14 mouse cellular contexts compared by ENCODE assay signal in genomic region chr11:97535308-97535630, GRCm38 (mm10). TPM values are rescaled to one million over a fixed set of nuclear protein-coding genes. Genes with fewer than 3 reads are reported as not detected.
DNase-seq lines count a peak whose midpoint lies in the region; ATAC-seq and TF ChIP-seq lines count a peak whose summit lies in the region.
"Had no signal": no experiment of that assay in that cellular context is flagged by ENCODE, and none has a peak within 500 bp of the region (broad histone marks: within the 10 kb centered on the region; RNA-seq: fewer than 3 reads in every experiment).

No protein-coding gene starts in this region.

- TF ChIP-seq POLR2A in cerebellum, adult 2 months (IDR thresholded peaks at IDR 0.05; ENCODE audit: borderline replicate concordance, insufficient read depth, low read length), result no peak

- no peaks in the 10 kb centered on the region for H3K9me3 ChIP-seq in embryonic facial prominence, embryonic 11.5 days (replicated peaks; ENCODE audit: control insufficient read depth, low read length)
- no peaks in the 10 kb centered on the region for H3K9me3 ChIP-seq in limb, embryonic 10.5 days (replicated peaks)

- no peak for TF ChIP-seq CTCF in cerebellum, adult 2 months (IDR thresholded peaks at IDR 0.05; ENCODE audit: borderline replicate concordance, insufficient read depth, low read depth, low read length)
- no peak for TF ChIP-seq CTCF in layer of hippocampus, adult 2 months (conservative IDR thresholded peaks at IDR 0.05)

- no peak for DNase-seq in cerebellum, adult 2 months
- DNase-seq in cerebellum, postnatal 4 days (ENCODE audit: low spot score in 2 of 2), result no peak
- no peak for DNase-seq in layer of hippocampus, adult 2 months (ENCODE audit: low spot score in 2 of 2)
- DNase-seq in layer of hippocampus, adult 11-12 months (ENCODE audit: low spot score), result no peak
- DNase-seq in embryonic facial prominence, embryonic 11.5 days (ENCODE audit: low spot score), result no peak
- no peak for DNase-seq in limb, embryonic 10.5 days (ENCODE audit: low spot score)
- DNase-seq in spleen, postnatal 14 days (ENCODE audit: low spot score in 2 of 2), result no peak
- DNase-seq: adrenal gland, adult 8-10 months; kidney, postnatal 25 days had no signal

- H3K4me1 ChIP-seq in cerebellum, adult 2 months (ENCODE audit: control insufficient read depth, insufficient read depth, low read length), result peaks cover 50% of the 10 kb centered on the region
- H3K4me1 ChIP-seq in embryonic facial prominence, embryonic 11.5 days (ENCODE audit: control insufficient read depth, insufficient read depth, low read length), result peaks cover 19% of the 10 kb centered on the region
- H3K4me1 ChIP-seq in limb, embryonic 10.5 days, result peaks cover 54% of the 10 kb centered on the region

- H3K27me3 ChIP-seq in cerebellum, adult 2 months (ENCODE audit: control insufficient read depth, insufficient read depth, low read length), result no peaks in the 10 kb centered on the region
- H3K27me3 ChIP-seq in embryonic facial prominence, embryonic 11.5 days (ENCODE audit: control insufficient read depth, insufficient read depth, low read length), result peaks cover 62% of the 10 kb centered on the region
- H3K27me3 ChIP-seq in limb, embryonic 10.5 days (ENCODE audit: low read depth, poor library complexity, severe bottlenecking), result peaks cover 98% of the 10 kb centered on the region

- no peak for ATAC-seq in embryonic facial prominence, embryonic 11.5 days (replicated peaks; ENCODE audit: insufficient number of reproducible peaks, low FRiP score, low TSS enrichment, low read depth)
- no peak for ATAC-seq in cerebellum, adult (ENCODE audit: insufficient number of reproducible peaks, low FRiP score, low TSS enrichment)

- WGBS in cerebellum, adult 2 months, result 4% methylated on average over 5 of the region's 5 CpGs
- WGBS in embryonic facial prominence, embryonic 11.5 days, result 22% methylated on average over 5 of the region's 5 CpGs
- WGBS in limb, embryonic 10.5 days, result 17% methylated on average over 5 of the region's 5 CpGs

- H3K4me2 ChIP-seq in embryonic facial prominence, embryonic 11.5 days (ENCODE audit: low read depth, low read length), result no peak overlapping the region

- H3K4me3 ChIP-seq in cerebellum, adult 2 months (replicated peaks; ENCODE audit: insufficient read depth, low read depth, low read length), result peak overlapping the region; percentile 54
- no peak overlapping the region for H3K4me3 ChIP-seq in layer of hippocampus, adult 2 months
- H3K4me3 ChIP-seq in embryonic facial prominence, embryonic 11.5 days (ENCODE audit: low read depth, low read length), result 0 out of 2 replicates have a peak overlapping the region, but pooled peaks have one; percentile 21
- H3K4me3 ChIP-seq in limb, embryonic 10.5 days, result peak overlapping the region; percentile 42

- peak overlapping the region; percentile 96 for H3K27ac ChIP-seq in cerebellum, adult 2 months (ENCODE audit: insufficient read depth, low read length)
- peak overlapping the region; percentile 70 for H3K27ac ChIP-seq in layer of hippocampus, adult 2 months
- no peak overlapping the region for H3K27ac ChIP-seq in embryonic facial prominence, embryonic 11.5 days (replicated peaks; ENCODE audit: low read depth, low read length)
- no peak overlapping the region for H3K27ac ChIP-seq in limb, embryonic 10.5 days
- H3K27ac ChIP-seq: heart, adult 2 months had no signal

- H3K36me3 ChIP-seq in embryonic facial prominence, embryonic 11.5 days (replicated peaks; ENCODE audit: control insufficient read depth, insufficient read depth, low read depth, low read length), result no peaks in the 10 kb centered on the region
- no peaks in the 10 kb centered on the region for H3K36me3 ChIP-seq in limb, embryonic 10.5 days

- H3K9ac ChIP-seq in embryonic facial prominence, embryonic 11.5 days (replicated peaks; ENCODE audit: low read length), result no peak overlapping the region; the same call in 1 of the 2 replicates

RNA-seq across cellular contexts. Expression of gene 4933428G20Rik, which starts 35.1 kb away (rescaled TPM):
- not detected in 2 replicates for polyA plus RNA-seq in cerebellum, adult 2 months (2012; rRNA removed)
- under 1 TPM in 1 of 2 experiments, not detected in 1; 0.25 TPM for total RNA-seq in layer of hippocampus, adult 2 months (2021)
- not detected in 2 replicates for polyA plus RNA-seq in embryonic facial prominence, embryonic 11.5 days (2014; fragmentation: Nextera tagmentation; extraction: Ambion mirVana)
- 0.49 and 0.54 TPM in 2 replicates for polyA plus RNA-seq in limb, embryonic 10.5 days (2016; fragmentation: Nextera tagmentation; extraction: Ambion mirVana)
- total RNA-seq: heart, adult 2 months; liver, adult 2 months; megakaryocyte, adult 5-6 weeks had no signal
- polyA plus RNA-seq: heart, adult 2 months; liver, adult 2 months; spleen, adult 2 months had no signal

RNA-seq across cellular contexts. Expression of gene Srcin1, which starts 40.7 kb away (rescaled TPM):
- 127 and 142 TPM in 2 replicates for polyA plus RNA-seq in cerebellum, adult 2 months (2012; rRNA removed)
- 100 to 1,000 TPM; 226 to 232 TPM for total RNA-seq in layer of hippocampus, adult 2 months (2021)
- polyA plus RNA-seq in embryonic facial prominence, embryonic 11.5 days (2014; fragmentation: Nextera tagmentation; extraction: Ambion mirVana), result 0.55 and 0.56 TPM in 2 replicates
- polyA plus RNA-seq in limb, embryonic 10.5 days (2016; fragmentation: Nextera tagmentation; extraction: Ambion mirVana), result 0.24 and 0.25 TPM in 2 replicates
- total RNA-seq: megakaryocyte, adult 5-6 weeks had no signal

Comparison
In these comparisons a context has a peak if more than half of its experiments do, and no peak if none do; other contexts are left out.
1. H3K27ac ChIP-seq: peak in cerebellum, adult 2 months (single experiment) and layer of hippocampus, adult 2 months (single experiment); none in embryonic facial prominence, embryonic 11.5 days (single experiment) and limb, embryonic 10.5 days (single experiment).
2. RNA of gene Srcin1, which starts 40.7 kb away (polyA plus RNA-seq): 127 to 142 TPM in cerebellum, adult 2 months; 0.55 to 0.56 TPM in embryonic facial prominence, embryonic 11.5 days and 0.24 to 0.25 TPM in limb, embryonic 10.5 days; every median in the first group is over 10 times any median in the second.